Mouse (Mus musculus): Measurements from ENCODE around the gene Gsg1l2. TPM values are rescaled to one million over a fixed set of nuclear protein-coding genes. Genes with fewer than 3 reads are reported as not detected.
A peak's percentile ranks its signal among the peaks of the same experiment; 100 is the strongest.

The Gsg1l2 gene
- not detected for total RNA-seq (2021)
- long read RNA-seq, experiment 1: 0 reads
- long read RNA-seq, experiment 2: 0 reads

- DNase-seq: no peak
Observed at GRCm38 (mm10) chr11:67774379-67774778, at the start of gene Gsg1l2. Gsg1l2 (plus strand) TSS chr11:67774608.

GRCm38 (mm10) chr11:67727095-67727494 is 47.3 kb upstream of the Gsg1l2 start:
- peak; percentile 8 for DNase-seq

- DNase-seq: peak; percentile 10
Observed at GRCm38 (mm10) chr11:67728726-67729125, 45.7 kb upstream of the Gsg1l2 start.

GRCm38 (mm10) chr11:67731056-67731455 is 43.4 kb upstream of the Gsg1l2 start:
- DNase-seq: no peak

- DNase-seq: no peak
Observed at GRCm38 (mm10) chr11:67733726-67734125, 40.7 kb upstream of the Gsg1l2 start.

- DNase-seq: no peak
Observed at GRCm38 (mm10) chr11:67734597-67734996, 39.8 kb upstream of the Gsg1l2 start.

- no peak for DNase-seq
Observed at GRCm38 (mm10) chr11:67738345-67738744, 36.1 kb upstream of the Gsg1l2 start.

- DNase-seq: no peak
Observed at GRCm38 (mm10) chr11:67738846-67739490, 35.4 kb upstream of the Gsg1l2 start.

GRCm38 (mm10) chr11:67741569-67741968 is 32.8 kb upstream of the Gsg1l2 start:
- DNase-seq: no peak

GRCm38 (mm10) chr11:67756287-67756686 is 18.1 kb upstream of the Gsg1l2 start:
- no peak for DNase-seq

- DNase-seq: peak; percentile 13
Observed at GRCm38 (mm10) chr11:67757373-67758167, 16.8 kb upstream of the Gsg1l2 start.

GRCm38 (mm10) chr11:67771053-67771452 is 3.4 kb upstream of the Gsg1l2 start, which contains the start of gene Glp2r:
Glp2r (minus strand) TSS chr11:67771153.
- no peak for DNase-seq

GRCm38 (mm10) chr11:67771691-67772090 is 2.7 kb upstream of the Gsg1l2 start:
- no peak for DNase-seq

GRCm38 (mm10) chr11:67772577-67772976 is 1.8 kb upstream of the Gsg1l2 start:
- DNase-seq: no peak

GRCm38 (mm10) chr11:67790182-67790581 is 15.8 kb downstream of the Gsg1l2 start:
- no peak for DNase-seq

GRCm38 (mm10) chr11:67797931-67798330 is 23.5 kb downstream of the Gsg1l2 start, which contains the start of gene Dhrs7c:
Dhrs7c (plus strand) TSS chr11:67798187.
- DNase-seq: peak; percentile 70

GRCm38 (mm10) chr11:67800130-67800723 is 25.8 kb downstream of the Gsg1l2 start:
- no peak for DNase-seq

GRCm38 (mm10) chr11:67801169-67801568 is 26.8 kb downstream of the Gsg1l2 start:
- no peak for DNase-seq

- DNase-seq: no peak
Observed at GRCm38 (mm10) chr11:67805538-67805937, 31.1 kb downstream of the Gsg1l2 start.

GRCm38 (mm10) chr11:67806832-67807597 is 32.6 kb downstream of the Gsg1l2 start:
- DNase-seq: no peak

GRCm38 (mm10) chr11:67808051-67808450 is 33.6 kb downstream of the Gsg1l2 start:
- DNase-seq: no peak

GRCm38 (mm10) chr11:67811535-67811934 is 37.1 kb downstream of the Gsg1l2 start:
- DNase-seq: no peak
